Mouse (Mus musculus): ENCODE measurements around the gene Pxylp1. TPM values are rescaled to one million over a fixed set of nuclear protein-coding genes. Genes with fewer than 3 reads are reported as not detected.

The Pxylp1 gene
- polyA plus RNA-seq, 1 experiment: 4.7 TPM

GRCm38 (mm10) chr9:96891341-96892330, 833 bp downstream of the Pxylp1 start:
- TF ChIP-seq POLR2A (IDR thresholded peaks at IDR 0.05; ENCODE audit: low read depth, low read length): no peak
- TF ChIP-seq CTCF (IDR thresholded peaks at IDR 0.05; ENCODE audit: extremely low read depth, insufficient read depth, insufficient read length, insufficient replicate concordance): no peak
- H3K27ac ChIP-seq (ENCODE audit: insufficient read depth, low read length): no peak overlapping the region
- DNase-seq (ENCODE audit: low read depth in 1 of 2, low spot score in 2 of 2): no peak
- H3K4me1 ChIP-seq (ENCODE audit: control insufficient read depth, insufficient read depth, insufficient read length): peaks cover 8% of the 10 kb centered on the region
- no peaks in the 10 kb centered on the region for H3K27me3 ChIP-seq (ENCODE audit: control insufficient read depth, insufficient read depth, low read length)
- no peaks in the 10 kb centered on the region for H3K36me3 ChIP-seq (ENCODE audit: control insufficient read depth, insufficient read depth, low read length)
- WGBS: 87% methylated on average over 12 of the region's 12 CpGs
- H3K4me3 ChIP-seq (ENCODE audit: extremely low read depth, insufficient read depth, insufficient read length): no peak overlapping the region

DNA sequence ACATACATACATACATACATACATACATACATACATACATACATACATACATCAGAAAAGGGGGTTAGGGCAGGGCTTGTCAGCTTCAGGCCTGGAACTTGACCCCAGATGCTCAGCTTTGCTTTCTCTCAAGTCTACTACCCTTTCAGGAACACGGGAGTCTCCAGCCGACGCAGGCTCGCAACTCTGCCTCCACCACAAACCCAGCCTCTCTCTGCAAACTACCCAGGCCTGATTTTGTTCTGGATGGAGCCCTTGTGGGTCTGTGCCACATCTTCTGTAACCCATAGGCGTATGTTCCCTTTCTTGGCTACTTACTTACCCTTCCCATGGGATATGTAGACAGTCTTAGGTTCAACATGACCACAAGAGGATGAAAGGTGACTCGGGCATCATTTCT, 1.7 kb downstream of the Pxylp1 start:
- H3K27me3 ChIP-seq (ENCODE audit: control insufficient read depth, insufficient read depth, low read length): no peaks in the 10 kb centered on the region

GRCm38 (mm10) chr9:96890266-96890665, 2.2 kb downstream of the Pxylp1 start:
- H3K4me3 ChIP-seq (ENCODE audit: extremely low read depth, insufficient read depth, insufficient read length): no peak overlapping the region
- DNase-seq (ENCODE audit: low read depth in 1 of 2, low spot score in 2 of 2): no peak
- peaks cover 7% of the 10 kb centered on the region for H3K4me1 ChIP-seq (ENCODE audit: control insufficient read depth, insufficient read depth, insufficient read length)
- TF ChIP-seq CTCF (IDR thresholded peaks at IDR 0.05; ENCODE audit: extremely low read depth, insufficient read depth, insufficient read length, insufficient replicate concordance): no peak
- TF ChIP-seq POLR2A (IDR thresholded peaks at IDR 0.05; ENCODE audit: low read depth, low read length): no peak
- 89% methylated on average over 6 of the region's 6 CpGs for WGBS
- H3K27ac ChIP-seq (ENCODE audit: insufficient read depth, low read length): peak overlapping the region; percentile 2; the same call in 1 of the 2 replicates
- H3K27me3 ChIP-seq (ENCODE audit: control insufficient read depth, insufficient read depth, low read length): no peaks in the 10 kb centered on the region
- no peaks in the 10 kb centered on the region for H3K36me3 ChIP-seq (ENCODE audit: control insufficient read depth, insufficient read depth, low read length)

More for the DNA sequence above, 1.7 kb downstream of the Pxylp1 start:
- TF ChIP-seq POLR2A (IDR thresholded peaks at IDR 0.05; ENCODE audit: low read depth, low read length) (no peak), CTCF (IDR thresholded peaks at IDR 0.05; ENCODE audit: extremely low read depth, insufficient read depth, insufficient read length, insufficient replicate concordance) (no peak)
- H3K4me3 ChIP-seq (ENCODE audit: extremely low read depth, insufficient read depth, insufficient read length): no peak overlapping the region
- DNase-seq (ENCODE audit: low read depth in 1 of 2, low spot score in 2 of 2): no peak
- H3K36me3 ChIP-seq (ENCODE audit: control insufficient read depth, insufficient read depth, low read length): no peaks in the 10 kb centered on the region
- peaks cover 7% of the 10 kb centered on the region for H3K4me1 ChIP-seq (ENCODE audit: control insufficient read depth, insufficient read depth, insufficient read length)
- 95% methylated on average over 6 of the region's 6 CpGs for WGBS
- H3K27ac ChIP-seq (ENCODE audit: insufficient read depth, low read length): no peak overlapping the region

- no peaks in the 10 kb centered on the region for H3K27me3 ChIP-seq (ENCODE audit: control insufficient read depth, insufficient read depth, low read length)
- H3K27ac ChIP-seq (ENCODE audit: insufficient read depth, low read length): peak overlapping the region; percentile 89
- H3K36me3 ChIP-seq (ENCODE audit: control insufficient read depth, insufficient read depth, low read length): no peaks in the 10 kb centered on the region
- peak overlapping the region; percentile 63 for H3K4me3 ChIP-seq (ENCODE audit: extremely low read depth, insufficient read depth, insufficient read length)
- under 1% methylated on average over 66 of the region's 66 CpGs for WGBS
- TF ChIP-seq POLR2A (IDR thresholded peaks at IDR 0.05; ENCODE audit: low read depth, low read length) (no peak), CTCF (IDR thresholded peaks at IDR 0.05; ENCODE audit: extremely low read depth, insufficient read depth, insufficient read length, insufficient replicate concordance) (peak; percentile 68)
- peaks cover 7% of the 10 kb centered on the region for H3K4me1 ChIP-seq (ENCODE audit: control insufficient read depth, insufficient read depth, insufficient read length)
- peak; percentile 53 to 63 for DNase-seq (ENCODE audit: low read depth in 1 of 2, low spot score in 2 of 2)
These were observed 3.0 kb downstream of the Pxylp1 start for GRCm38 (mm10) chr9:96889345-96890021.

DNA sequence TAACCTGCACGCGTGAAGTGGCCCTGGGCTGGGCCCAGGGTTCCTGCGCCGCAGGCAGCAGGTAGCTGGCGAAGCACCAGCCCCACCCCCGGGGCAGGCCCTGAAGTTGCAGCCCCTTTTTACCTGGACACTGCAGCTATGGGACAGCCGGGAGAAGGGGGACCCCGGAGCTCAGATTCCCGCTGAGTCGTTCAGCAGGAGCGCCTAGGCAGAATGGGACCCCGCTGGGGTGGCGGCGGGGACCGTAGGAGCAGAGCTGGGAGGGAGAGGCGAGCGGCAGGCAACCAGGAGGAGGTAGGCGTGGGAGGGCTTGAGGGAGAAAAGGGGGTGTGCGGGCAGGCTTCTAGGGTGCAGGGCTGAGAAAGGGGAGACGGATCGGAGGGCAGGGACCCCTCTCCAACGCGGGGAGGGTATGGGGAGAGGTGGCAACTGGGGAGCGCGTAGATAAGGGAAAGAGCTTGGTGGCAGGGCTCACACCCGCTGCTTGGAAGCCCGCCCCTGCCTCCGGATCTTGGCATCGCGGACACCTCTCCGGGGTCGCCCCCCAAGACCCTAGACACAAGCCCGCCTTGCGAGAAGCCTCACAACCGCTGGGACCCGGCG, 3.6 kb downstream of the Pxylp1 start:
- no peak for TF ChIP-seq POLR2A (IDR thresholded peaks at IDR 0.05; ENCODE audit: low read depth, low read length)
- no peak for TF ChIP-seq CTCF (IDR thresholded peaks at IDR 0.05; ENCODE audit: extremely low read depth, insufficient read depth, insufficient read length, insufficient replicate concordance)
- Histone ChIP-seq H3K36me3 (ENCODE audit: control insufficient read depth, insufficient read depth, low read length) (no peaks in the 10 kb centered on the region), H3K27me3 (ENCODE audit: control insufficient read depth, insufficient read depth, low read length) (no peaks in the 10 kb centered on the region), H3K4me3 (ENCODE audit: extremely low read depth, insufficient read depth, insufficient read length) (peak overlapping the region; percentile 63), H3K27ac (ENCODE audit: insufficient read depth, low read length) (peak overlapping the region; percentile 89), H3K4me1 (ENCODE audit: control insufficient read depth, insufficient read depth, insufficient read length) (peaks cover 7% of the 10 kb centered on the region)
- DNase-seq (ENCODE audit: low read depth in 1 of 2, low spot score in 2 of 2): peak in 1 of 2 experiments; percentile 5
- 3% methylated on average over 36 of the region's 37 CpGs for whole genome bisulfite sequencing

GRCm38 (mm10) chr9:96887954-96888353, 4.5 kb downstream of the Pxylp1 start:
- no peaks in the 10 kb centered on the region for H3K27me3 ChIP-seq (ENCODE audit: control insufficient read depth, insufficient read depth, low read length)
- H3K4me3 ChIP-seq (ENCODE audit: extremely low read depth, insufficient read depth, insufficient read length): no peak overlapping the region

More at GRCm38 (mm10) chr9:96887954-96888353, 4.5 kb downstream of the Pxylp1 start:
- no peak for TF ChIP-seq CTCF (IDR thresholded peaks at IDR 0.05; ENCODE audit: extremely low read depth, insufficient read depth, insufficient read length, insufficient replicate concordance)
- TF ChIP-seq POLR2A (IDR thresholded peaks at IDR 0.05; ENCODE audit: low read depth, low read length): no peak
- Histone ChIP-seq H3K36me3 (ENCODE audit: control insufficient read depth, insufficient read depth, low read length) (no peaks in the 10 kb centered on the region), H3K27ac (ENCODE audit: insufficient read depth, low read length) (no peak overlapping the region), H3K4me1 (ENCODE audit: control insufficient read depth, insufficient read depth, insufficient read length) (peaks cover 7% of the 10 kb centered on the region)
- 68% methylated on average over 6 of the region's 6 CpGs for WGBS
- DNase-seq (ENCODE audit: low read depth in 1 of 2, low spot score in 2 of 2): no peak

Data from spleen, adult 2 months (tissue).